Mouse (Mus musculus) neural tube, embryonic 11.5 days (tissue): Measurements from ENCODE around the gene Efnb2. TPM values are rescaled to one million over a fixed set of nuclear protein-coding genes. Genes with fewer than 3 reads are reported as not detected.

Experiments used
- ATAC-seq: fragments of 200-750 bp; cut with Nextera tagmentation; 2 replicates; pipeline ENCODE4 v1.8.0; 2017; ENCODE audit warnings: moderate number of reproducible peaks, mild to moderate bottlenecking, moderate TSS enrichment, moderate library complexity; ENCODE audit not compliant: insufficient read depth, low FRiP score, low TSS enrichment
- DNase-seq: peaks from one replicate; pipeline ENCODE4 v3.0.0-alpha.2; 2015; ENCODE audit warnings: low spot score
- H3K27ac ChIP-seq: fragments of 300-500 bp; sonication (generic); 2 replicates; pipeline ENCODE4 v1.5.1; 2014; ENCODE audit warnings: low read depth, mild to moderate bottlenecking, low read length
- H3K27me3 ChIP-seq: fragments of 300-500 bp; sonication (generic); 2 replicates; pipeline ENCODE4 v1.6.1; 2014; ENCODE audit warnings: mild to moderate bottlenecking, low read length, mixed read lengths; ENCODE audit not compliant: control insufficient read depth, insufficient read depth
- H3K36me3 ChIP-seq: fragments of 300-500 bp; sonication (generic); 2 replicates; pipeline ENCODE4 v1.6.1; 2014; ENCODE audit warnings: mild to moderate bottlenecking, low read length, moderate library complexity, mixed read lengths; ENCODE audit not compliant: control insufficient read depth, insufficient read depth
- H3K4me1 ChIP-seq: fragments of 300-500 bp; sonication (generic); 2 replicates; pipeline ENCODE4 v1.6.1; 2014; ENCODE audit warnings: low read length, mixed read lengths; ENCODE audit not compliant: control insufficient read depth, insufficient read depth
- H3K4me2 ChIP-seq: fragments of 300-500 bp; sonication (generic); 2 replicates; pipeline ENCODE4 v1.6.1; 2014; ENCODE audit warnings: low read depth, mild to moderate bottlenecking, moderate library complexity
- H3K4me3 ChIP-seq: fragments of 300-500 bp; sonication (generic); 2 replicates; pipeline ENCODE4 v1.5.1; 2014; ENCODE audit warnings: low read depth, low read length
- H3K9ac ChIP-seq: fragments of 300-500 bp; sonication (generic); 2 replicates; pipeline ENCODE4 v1.6.1; 2014; ENCODE audit warnings: mild to moderate bottlenecking, low read length
- H3K9me3 ChIP-seq: fragments of 300-500 bp; sonication (generic); 2 replicates; pipeline ENCODE4 v1.6.1; 2016; ENCODE audit warnings: low read length; ENCODE audit not compliant: control insufficient read depth
- WGBS: fragments of 180-500 bp; shearing (Covaris S2); extraction: QIAGEN DNeasy Blood & Tissue Kit; methylation state at CpG from one replicate; pipeline ENCODE4 v1.1.7; 2014; 5-methylcytosine and 5-hydroxymethylcytosine counted together
- microRNA-seq: library from miRNA; unstranded; fragments of <30 nt; microRNA quantifications from one replicate; pipeline ENCODE4, GENCODE M21; 2016
- polyA plus RNA-seq: library from polyadenylated mRNA; unstranded; fragments of >200 nt; fragmentation: Nextera tagmentation; extraction: Ambion mirVana; gene quantifications from 2 replicates; pipeline ENCODE4 v1.2.1, GENCODE M21; 2014

Gene Efnb2
- polyA plus RNA-seq, 1 experiment from 2014 or later: 37.9 TPM

GRCm38 (mm10) chr8:8572272-8572671, 88.8 kb downstream of the Efnb2 start:
- ATAC-seq: no peak
- H3K9ac ChIP-seq: no peak overlapping the region
- 26% methylated on average over 5 of the region's 5 CpGs for WGBS
- no peak overlapping the region for H3K27ac ChIP-seq
- H3K27me3 ChIP-seq: no peaks in the 10 kb centered on the region
- H3K36me3 ChIP-seq: no peaks in the 10 kb centered on the region
- DNase-seq: no peak
- no peak overlapping the region for H3K4me3 ChIP-seq
- H3K9me3 ChIP-seq: no peaks in the 10 kb centered on the region
- H3K4me2 ChIP-seq: no peak overlapping the region
- H3K4me1 ChIP-seq: peaks cover 5% of the 10 kb centered on the region; the same call in 1 of the 2 replicates

DNA sequence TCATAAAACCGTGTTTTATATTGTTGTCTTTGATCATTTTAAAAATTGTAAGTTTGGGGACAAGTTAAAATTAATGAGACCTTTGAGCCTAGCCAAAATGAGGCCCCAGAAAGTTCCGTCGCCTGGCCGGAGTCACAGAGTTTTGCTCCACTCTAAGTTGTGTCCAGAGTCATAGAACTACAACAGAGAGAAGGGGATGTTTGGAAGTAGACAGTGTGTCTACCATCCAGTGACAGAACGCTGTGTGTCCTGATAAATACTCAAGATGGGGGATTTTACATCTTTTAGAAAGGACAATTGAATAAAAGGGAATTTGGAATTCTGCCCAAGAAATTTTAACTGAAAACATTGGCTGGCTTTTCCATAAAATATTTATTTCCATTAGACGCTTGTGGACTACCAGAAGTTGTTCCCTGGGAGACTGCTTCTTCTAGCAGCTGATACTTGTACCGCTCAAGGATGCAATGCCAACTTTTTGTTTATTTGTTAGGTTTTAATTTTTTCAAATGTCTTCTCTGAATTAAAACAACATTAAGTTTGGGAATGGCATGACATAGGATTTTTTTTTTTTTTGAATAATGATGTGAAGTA, 89.3 kb downstream of the Efnb2 start:
- ATAC-seq: no peak
- no peak overlapping the region for H3K4me2 ChIP-seq
- H3K4me3 ChIP-seq: no peak overlapping the region
- H3K9me3 ChIP-seq: no peaks in the 10 kb centered on the region
- H3K4me1 ChIP-seq: peaks cover 5% of the 10 kb centered on the region; the same call in 1 of the 2 replicates
- no peak overlapping the region for H3K27ac ChIP-seq
- no peaks in the 10 kb centered on the region for H3K27me3 ChIP-seq
- WGBS: 94% methylated on average over 7 of the region's 7 CpGs
- no peaks in the 10 kb centered on the region for H3K36me3 ChIP-seq
- no peak overlapping the region for H3K9ac ChIP-seq
- DNase-seq: no peak

GRCm38 (mm10) chr8:8569280-8569679, 91.8 kb downstream of the Efnb2 start:
- WGBS: 79% methylated on average over 10 of the region's 10 CpGs
- Histone ChIP-seq H3K9ac (no peak overlapping the region), H3K36me3 (no peaks in the 10 kb centered on the region), H3K4me1 (no peaks in the 10 kb centered on the region), H3K4me2 (no peak overlapping the region), H3K9me3 (no peaks in the 10 kb centered on the region), H3K27ac (no peak overlapping the region), H3K27me3 (no peaks in the 10 kb centered on the region), H3K4me3 (no peak overlapping the region)
- no peak for DNase-seq
- no peak for ATAC-seq

- 78% methylated on average over 9 of the region's 9 CpGs for WGBS
- no peak overlapping the region for H3K4me2 ChIP-seq
- H3K9me3 ChIP-seq: no peaks in the 10 kb centered on the region
- no peaks in the 10 kb centered on the region for H3K4me1 ChIP-seq
- no peak overlapping the region for H3K9ac ChIP-seq
- no peak for ATAC-seq
- DNase-seq: no peak
- no peaks in the 10 kb centered on the region for H3K36me3 ChIP-seq
- H3K27ac ChIP-seq: no peak overlapping the region
- H3K27me3 ChIP-seq: no peaks in the 10 kb centered on the region
- H3K4me3 ChIP-seq: no peak overlapping the region
Measured at GRCm38 (mm10) chr8:8568215-8568773, 92.7 kb downstream of the Efnb2 start.

Small RNA genes lying within 50 kb of the gene (microRNA-seq; reads per million reads assigned to microRNA genes)
- gene Mir7654: 13.3 reads per million, percentile 25 among the genes with 10 or more reads in this experiment

Other genes starting within 250 kb of the Efnb2 start
- 135 and 144 TPM in 2 replicates for gene Arglu1, start 29.3 kb upstream of the Efnb2 start, polyA plus RNA-seq